ENCODE assay signal across 8 mouse cellular contexts in the genomic region with DNA sequence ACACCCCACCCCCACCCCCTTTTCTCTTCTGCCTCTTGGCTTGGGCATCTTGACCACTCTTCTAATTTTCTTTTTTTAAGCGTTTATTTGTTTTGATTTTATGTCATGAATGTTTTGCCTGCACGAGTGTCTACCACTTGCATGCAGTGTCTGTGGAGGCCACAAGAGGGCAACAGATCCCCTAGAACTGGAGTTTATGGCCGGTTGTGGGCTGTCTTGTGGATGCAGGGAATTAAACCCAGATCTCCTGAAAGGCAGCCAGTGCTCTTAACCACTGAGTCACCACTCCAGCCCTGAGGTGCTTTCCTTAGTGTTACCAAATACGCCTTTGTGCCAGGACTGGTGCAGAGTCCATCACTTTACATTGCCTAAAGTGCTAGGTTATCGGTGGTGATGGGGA. TPM values are rescaled to one million over a fixed set of nuclear protein-coding genes. Genes with fewer than 3 reads are reported as not detected.
DNase-seq lines count a peak whose midpoint lies in the region; ATAC-seq and TF ChIP-seq lines count a peak whose summit lies in the region.

No protein-coding gene starts in this region.

- WGBS in heart, embryonic 12.5 days = 66% methylated on average over 5 of the region's 5 CpGs
- 63% methylated on average over 5 of the region's 5 CpGs for WGBS in lung, embryonic 14.5 days

- H3K36me3 ChIP-seq in heart, embryonic 12.5 days = peaks cover 42% of the 10 kb centered on the region
- no peaks in the 10 kb centered on the region for H3K36me3 ChIP-seq in lung, embryonic 14.5 days (ENCODE audit: insufficient read depth)

- no peak overlapping the region for H3K4me2 ChIP-seq in heart, embryonic 12.5 days
- H3K4me2 ChIP-seq in lung, embryonic 14.5 days = no peak overlapping the region

- intact Hi-C loops in left cerebral cortex, postnatal 10 days (cut with DNase I) = no loop called here

- peak; percentile 79 for TF ChIP-seq CTCF in lung, embryonic 14.5 days (IDR thresholded peaks at IDR 0.05; ENCODE audit: low read depth)

- H3K4me1 ChIP-seq in heart, embryonic 12.5 days (replicated peaks) = peaks cover 8% of the 10 kb centered on the region
- H3K4me1 ChIP-seq in lung, embryonic 14.5 days (ENCODE audit: insufficient read depth) = no peaks in the 10 kb centered on the region

- no peak for ATAC-seq in heart, embryonic 12.5 days (ENCODE audit: insufficient number of reproducible peaks, low FRiP score)
- ATAC-seq in lung, embryonic 14.5 days (ENCODE audit: insufficient read depth) = no peak

- no peak overlapping the region for H3K9ac ChIP-seq in heart, embryonic 12.5 days
- no peak overlapping the region for H3K9ac ChIP-seq in lung, embryonic 14.5 days

- no peaks in the 10 kb centered on the region for H3K27me3 ChIP-seq in heart, embryonic 12.5 days (replicated peaks)
- H3K27me3 ChIP-seq in lung, embryonic 14.5 days (ENCODE audit: insufficient read depth, low read length) = no peaks in the 10 kb centered on the region

- no peak overlapping the region for H3K27ac ChIP-seq in heart, embryonic 12.5 days (ENCODE audit: poor library complexity, severe bottlenecking)
- no peak overlapping the region for H3K27ac ChIP-seq in lung, embryonic 14.5 days (ENCODE audit: low read depth)

- DNase-seq in heart, adult 8-10 months (ENCODE audit: low spot score) = peak; percentile 29
- peak; percentile 53 for DNase-seq in urinary bladder, postnatal 14 days (ENCODE audit: low spot score)
- no peak for DNase-seq in urinary bladder, adult 18-20 months (ENCODE audit: low spot score in 2 of 2)
- DNase-seq in cerebellum, postnatal 25 days = peak; percentile 35 to 58
- peak; percentile 59 for DNase-seq in lung, embryonic 14.5 days
- DNase-seq in thymus, postnatal 14 days = peak; percentile 76
- no peak for DNase-seq in left cerebral cortex, postnatal 10 days (ENCODE audit: extremely low spot score in 1 of 2, low spot score in 2 of 2)

- no peaks in the 10 kb centered on the region for H3K9me3 ChIP-seq in heart, embryonic 12.5 days (replicated peaks)
- H3K9me3 ChIP-seq in lung, embryonic 14.5 days (ENCODE audit: low read depth, low read length) = no peaks in the 10 kb centered on the region

- H3K4me3 ChIP-seq in heart, embryonic 12.5 days = no peak overlapping the region
- H3K4me3 ChIP-seq in lung, embryonic 14.5 days (ENCODE audit: low read depth, low read length) = no peak overlapping the region

RNA-seq across cellular contexts. Expression of gene Parvg, which starts 39.8 kb away (rescaled TPM):
- 1 to 10 TPM in 3 of 4 experiments, under 1 TPM in 1; 0.88 to 2.0 (median 1.4) TPM for total RNA-seq in heart, adult 8-10 months (2022)
- 0.92 and 1.4 TPM in 2 replicates for polyA plus RNA-seq in heart, embryonic 12.5 days (2016; fragmentation: Nextera tagmentation; extraction: Ambion mirVana)
- polyA plus RNA-seq in lung, embryonic 14.5 days (2014; fragmentation: Nextera tagmentation; extraction: Ambion mirVana) = 1.5 and 1.7 TPM in 2 replicates
- total RNA-seq in left cerebral cortex, postnatal 10 days (2021) = 1 to 10 TPM; 5.1 to 6.6 TPM

RNA-seq across cellular contexts. Expression of gene Parvb, which starts 52.2 kb away (rescaled TPM):
- 100 to 1,000 TPM in 2 of 4 experiments, 10 to 100 TPM in 2; 78.8 to 113 (median 105) TPM for total RNA-seq in heart, adult 8-10 months (2022)
- polyA plus RNA-seq in heart, embryonic 12.5 days (2016; fragmentation: Nextera tagmentation; extraction: Ambion mirVana) = 13.5 and 13.8 TPM in 2 replicates
- 5.3 and 5.4 TPM in 2 replicates for polyA plus RNA-seq in lung, embryonic 14.5 days (2014; fragmentation: Nextera tagmentation; extraction: Ambion mirVana)
- total RNA-seq in left cerebral cortex, postnatal 10 days (2021) = 10 to 100 TPM; 28.2 to 30.5 TPM

Comparison
In these comparisons a context has a peak if more than half of its experiments do, and no peak if none do; other contexts are left out.
1. DNase-seq: peak in heart, adult 8-10 months (single experiment), urinary bladder, postnatal 14 days (single experiment), cerebellum, postnatal 25 days (2 of 2), lung, embryonic 14.5 days (single experiment) and thymus, postnatal 14 days (single experiment); none in urinary bladder, adult 18-20 months (0 of 2) and left cerebral cortex, postnatal 10 days (0 of 2).